9 mouse cellular contexts compared by ENCODE assay signal in genomic region chr11:100312096-100312679, GRCm38 (mm10). TPM values are rescaled to one million over a fixed set of nuclear protein-coding genes. Genes with fewer than 3 reads are reported as not detected.
DNase-seq lines count a peak whose midpoint lies in the region; ATAC-seq and TF ChIP-seq lines count a peak whose summit lies in the region.
"Had no signal": no experiment of that assay in that cellular context is flagged by ENCODE, and none has a peak within 500 bp of the region (broad histone marks: within the 10 kb centered on the region; RNA-seq: fewer than 3 reads in every experiment).

No protein-coding gene starts in this region.

- H3K4me3 ChIP-seq in kidney, embryonic 15.5 days (replicated peaks) = no peak overlapping the region
- H3K4me3 ChIP-seq in embryonic fibroblast, embryonic 13.5 days (ENCODE audit: insufficient read depth, low read length) = no peak overlapping the region
- H3K4me3 ChIP-seq in hindbrain, embryonic 14.5 days (replicated peaks; ENCODE audit: low read length) = no peak overlapping the region
- H3K4me3 ChIP-seq: midbrain, embryonic 12.5 days had no signal

- WGBS in kidney, embryonic 15.5 days = 36% methylated on average over 5 of the region's 5 CpGs
- WGBS in hindbrain, embryonic 14.5 days = 20% methylated on average over 5 of the region's 5 CpGs

- ATAC-seq in kidney, embryonic 15.5 days (replicated peaks; ENCODE audit: low FRiP score) = no peak
- no peak for ATAC-seq in hindbrain, embryonic 14.5 days (ENCODE audit: low FRiP score)
- no peak for ATAC-seq in inflammation-experienced regulatory T-cells, adult 6 months
- no peak for ATAC-seq in CD4-positive, CD25-positive, alpha-beta regulatory T cell, adult 4 months

- no peak overlapping the region for H3K4me2 ChIP-seq in kidney, embryonic 15.5 days
- no peak overlapping the region for H3K4me2 ChIP-seq in hindbrain, embryonic 14.5 days (replicated peaks)
- H3K4me2 ChIP-seq: midbrain, embryonic 12.5 days had no signal

- H3K9me3 ChIP-seq in kidney, embryonic 15.5 days (replicated peaks) = no peaks in the 10 kb centered on the region
- no peaks in the 10 kb centered on the region for H3K9me3 ChIP-seq in hindbrain, embryonic 14.5 days (ENCODE audit: control insufficient read depth, low read length)
- H3K9me3 ChIP-seq: midbrain, embryonic 12.5 days had no signal

- DNase-seq in kidney, adult 11 months = peak; percentile 80
- no peak for DNase-seq in hindbrain, embryonic 14.5 days (ENCODE audit: low spot score)
- DNase-seq in lung, postnatal 10 days = peak; percentile 68
- no peak for DNase-seq in retina, embryonic 14.5 days (ENCODE audit: low spot score)

- H3K4me1 ChIP-seq in kidney, embryonic 15.5 days = no peaks in the 10 kb centered on the region
- H3K4me1 ChIP-seq in embryonic fibroblast, embryonic 13.5 days (ENCODE audit: control insufficient read depth, insufficient read depth, low read length) = no peaks in the 10 kb centered on the region; the same call in 1 of the 2 replicates
- H3K4me1 ChIP-seq in hindbrain, embryonic 14.5 days (replicated peaks; ENCODE audit: control insufficient read depth, insufficient read depth, low read length) = no peaks in the 10 kb centered on the region; the same call in none of the 2 replicates

- H3K27me3 ChIP-seq in kidney, embryonic 15.5 days = no peaks in the 10 kb centered on the region
- H3K27me3 ChIP-seq in hindbrain, embryonic 14.5 days (ENCODE audit: control insufficient read depth, insufficient read depth, low read length) = no peaks in the 10 kb centered on the region
- H3K27me3 ChIP-seq: midbrain, embryonic 12.5 days had no signal

- H3K36me3 ChIP-seq in kidney, embryonic 15.5 days = no peaks in the 10 kb centered on the region
- no peaks in the 10 kb centered on the region for H3K36me3 ChIP-seq in hindbrain, embryonic 14.5 days (replicated peaks; ENCODE audit: control insufficient read depth, insufficient read depth)
- H3K36me3 ChIP-seq: midbrain, embryonic 12.5 days had no signal

- H3K27ac ChIP-seq in kidney, embryonic 15.5 days = no peak overlapping the region
- 0 out of 2 replicates have a peak overlapping the region, but pooled peaks have one; percentile 42 for H3K27ac ChIP-seq in embryonic fibroblast, embryonic 13.5 days (ENCODE audit: insufficient read depth, low read length)
- H3K27ac ChIP-seq in hindbrain, embryonic 14.5 days = 0 out of 2 replicates have a peak overlapping the region, but pooled peaks have one; percentile 14
- H3K27ac ChIP-seq: midbrain, embryonic 12.5 days had no signal

- no peak for TF ChIP-seq POLR2A in embryonic fibroblast, embryonic 13.5 days (IDR thresholded peaks at IDR 0.05; ENCODE audit: low read depth, low read length)

- H3K9ac ChIP-seq in kidney, embryonic 15.5 days = no peak overlapping the region
- no peak overlapping the region for H3K9ac ChIP-seq in hindbrain, embryonic 14.5 days
- H3K9ac ChIP-seq: midbrain, embryonic 12.5 days had no signal

- no peak for TF ChIP-seq CTCF in embryonic fibroblast, embryonic 13.5 days (IDR thresholded peaks at IDR 0.05; ENCODE audit: borderline replicate concordance, insufficient read depth, low read length)

RNA-seq across cellular contexts. Expression of gene Eif1, which starts 7.5 kb away (rescaled TPM):
- polyA plus RNA-seq in kidney, embryonic 15.5 days (2015; fragmentation: Nextera tagmentation; extraction: Ambion mirVana) = 1,620 and 1,743 TPM in 2 replicates
- polyA plus RNA-seq in embryonic fibroblast, embryonic 13.5 days (2011; ENCODE audit: insufficient read length, low read depth, missing spikeins) = 960 and 1,192 TPM in 2 replicates
- 1,239 and 1,372 TPM in 2 replicates for polyA plus RNA-seq in hindbrain, embryonic 14.5 days (2014; fragmentation: Nextera tagmentation; extraction: Ambion mirVana)
- polyA plus RNA-seq in inflammation-experienced regulatory T-cells, adult 6 months (2017; shearing (Covaris generic)) = 1,000 to 10,000 TPM; 1,938 to 3,125 (median 2,500) TPM
- 1,000 to 10,000 TPM; 1,870 to 3,129 TPM for polyA plus RNA-seq in CD4-positive, CD25-positive, alpha-beta regulatory T cell, adult 4 months (2017; shearing (Covaris generic))

RNA-seq across cellular contexts. Expression of gene Gast, which starts 22.0 kb away (rescaled TPM):
- polyA plus RNA-seq in kidney, embryonic 15.5 days (2015; fragmentation: Nextera tagmentation; extraction: Ambion mirVana) = not detected in 2 replicates
- polyA plus RNA-seq in embryonic fibroblast, embryonic 13.5 days (2011; ENCODE audit: insufficient read length, low read depth, missing spikeins) = not detected in 2 replicates
- 0.50 TPM in 1 of 2 replicates, not detected in the other for polyA plus RNA-seq in hindbrain, embryonic 14.5 days (2014; fragmentation: Nextera tagmentation; extraction: Ambion mirVana)
- not detected for polyA plus RNA-seq in inflammation-experienced regulatory T-cells, adult 6 months (2017; shearing (Covaris generic))
- not detected for polyA plus RNA-seq in CD4-positive, CD25-positive, alpha-beta regulatory T cell, adult 4 months (2017; shearing (Covaris generic))

RNA-seq across cellular contexts. Expression of gene Krt42, which starts 42.5 kb away (rescaled TPM):
- polyA plus RNA-seq in kidney, embryonic 15.5 days (2015; fragmentation: Nextera tagmentation; extraction: Ambion mirVana) = not detected in 2 replicates
- not detected in 2 replicates for polyA plus RNA-seq in embryonic fibroblast, embryonic 13.5 days (2011; ENCODE audit: insufficient read length, low read depth, missing spikeins)
- polyA plus RNA-seq in hindbrain, embryonic 14.5 days (2014; fragmentation: Nextera tagmentation; extraction: Ambion mirVana) = not detected in 2 replicates
- not detected for polyA plus RNA-seq in inflammation-experienced regulatory T-cells, adult 6 months (2017; shearing (Covaris generic))
- polyA plus RNA-seq in CD4-positive, CD25-positive, alpha-beta regulatory T cell, adult 4 months (2017; shearing (Covaris generic)) = not detected
- polyA plus RNA-seq: midbrain, embryonic 12.5 days had no signal

RNA-seq across cellular contexts. Expression of gene Hap1, which starts 43.7 kb away (rescaled TPM):
- polyA plus RNA-seq in kidney, embryonic 15.5 days (2015; fragmentation: Nextera tagmentation; extraction: Ambion mirVana) = 15.0 and 19.6 TPM in 2 replicates
- 0.17 and 0.77 TPM in 2 replicates for polyA plus RNA-seq in embryonic fibroblast, embryonic 13.5 days (2011; ENCODE audit: insufficient read length, low read depth, missing spikeins)
- polyA plus RNA-seq in hindbrain, embryonic 14.5 days (2014; fragmentation: Nextera tagmentation; extraction: Ambion mirVana) = 105 and 137 TPM in 2 replicates
- 1 to 10 TPM in 1 of 3 experiments, under 1 TPM in 2; 0.55 to 1.1 (median 0.70) TPM for polyA plus RNA-seq in inflammation-experienced regulatory T-cells, adult 6 months (2017; shearing (Covaris generic))
- polyA plus RNA-seq in CD4-positive, CD25-positive, alpha-beta regulatory T cell, adult 4 months (2017; shearing (Covaris generic)) = under 1 TPM in 1 of 2 experiments, not detected in 1; 0.50 TPM

RNA-seq across cellular contexts. Expression of gene Krt17, which starts 51.4 kb away (rescaled TPM):
- polyA plus RNA-seq in kidney, embryonic 15.5 days (2015; fragmentation: Nextera tagmentation; extraction: Ambion mirVana) = 0.51 and 2.4 TPM in 2 replicates
- not detected in 2 replicates for polyA plus RNA-seq in embryonic fibroblast, embryonic 13.5 days (2011; ENCODE audit: insufficient read length, low read depth, missing spikeins)
- 0.13 and 0.16 TPM in 2 replicates for polyA plus RNA-seq in hindbrain, embryonic 14.5 days (2014; fragmentation: Nextera tagmentation; extraction: Ambion mirVana)
- 1 to 10 TPM; 1.8 to 4.5 (median 2.1) TPM for polyA plus RNA-seq in inflammation-experienced regulatory T-cells, adult 6 months (2017; shearing (Covaris generic))
- polyA plus RNA-seq in CD4-positive, CD25-positive, alpha-beta regulatory T cell, adult 4 months (2017; shearing (Covaris generic)) = 1 to 10 TPM; 1.7 to 6.4 TPM

Comparison
In these comparisons a context has a peak if more than half of its experiments do, and no peak if none do; other contexts are left out.
1. DNase-seq: peak in kidney, adult 11 months (single experiment) and lung, postnatal 10 days (single experiment); none in hindbrain, embryonic 14.5 days (single experiment) and retina, embryonic 14.5 days (single experiment).